ENCODE assay signal across 8 mouse cellular contexts in genomic region chr17:56758132-56758531, GRCm38 (mm10). TPM values are rescaled to one million over a fixed set of nuclear protein-coding genes. Genes with fewer than 3 reads are reported as not detected.
DNase-seq lines count a peak whose midpoint lies in the region; ATAC-seq and TF ChIP-seq lines count a peak whose summit lies in the region.

No protein-coding gene starts in this region.

- peak; percentile 51 to 56 for DNase-seq in frontal cortex, postnatal 14 days (ENCODE audit: low spot score in 2 of 2)
- DNase-seq in frontal cortex, postnatal 36 days (ENCODE audit: low spot score in 2 of 2) = peak; percentile 35 to 56
- DNase-seq in kidney, adult 18-20 months = peak; percentile 86
- peak; percentile 33 for DNase-seq in liver, adult 2 months (ENCODE audit: extremely low read depth, low read depth, low spot score)
- DNase-seq in natural killer cell, adult 2 months (ENCODE audit: low spot score in 2 of 2) = peak; percentile 63 to 88
- DNase-seq in testis, postnatal 10 days (ENCODE audit: low spot score) = peak; percentile 89

- H3K4me3 ChIP-seq in bone marrow macrophage, adult 2 months (ENCODE audit: insufficient read depth, low read length) = no peak overlapping the region
- no peak overlapping the region for H3K4me3 ChIP-seq in liver, adult 2 months (ENCODE audit: insufficient read depth, low read depth, low read length)

- WGBS in liver, adult 2 months = 8% methylated on average over 12 of the region's 12 CpGs

- peaks cover 2% of the 10 kb centered on the region; the same call in 1 of the 2 replicates for H3K4me1 ChIP-seq in bone marrow macrophage, adult 2 months (ENCODE audit: control insufficient read depth, insufficient read depth, low read length)
- peaks cover 9% of the 10 kb centered on the region for H3K4me1 ChIP-seq in liver, adult 2 months (ENCODE audit: control insufficient read depth, insufficient read depth, low read length)

- H3K79me2 ChIP-seq in liver, adult 2 months (ENCODE audit: control insufficient read depth, insufficient read depth, low read length) = no peaks in the 10 kb centered on the region

- no peak for TF ChIP-seq POLR2A in bone marrow macrophage, adult 2 months (IDR thresholded peaks at IDR 0.05; ENCODE audit: borderline replicate concordance, low read depth, low read length)
- no peak for TF ChIP-seq POLR2A in liver, adult 2 months (IDR thresholded peaks at IDR 0.05; ENCODE audit: extremely low read depth, insufficient read depth, low read length)

- no peak for ATAC-seq in frontal cortex, adult (ENCODE audit: low TSS enrichment)

- H3K36me3 ChIP-seq in liver, adult 2 months (ENCODE audit: control insufficient read depth, insufficient read depth, low read length) = no peaks in the 10 kb centered on the region

- TF ChIP-seq CTCF in bone marrow macrophage, adult 2 months (IDR thresholded peaks at IDR 0.05; ENCODE audit: low read depth, low read length) = peak; percentile 65
- peak; percentile 55 for TF ChIP-seq CTCF in liver, adult 2 months (IDR thresholded peaks at IDR 0.05; ENCODE audit: low read depth, low read length)

- H3K9ac ChIP-seq in liver, adult 2 months (ENCODE audit: low read depth, low read length) = no peak overlapping the region

- H3K27ac ChIP-seq in bone marrow macrophage, adult 2 months (ENCODE audit: insufficient read depth, low read depth, low read length) = no peak overlapping the region
- H3K27ac ChIP-seq in liver, adult 2 months (replicated peaks; ENCODE audit: insufficient read depth, low read depth, low read length) = no peak overlapping the region

- H3K27me3 ChIP-seq in liver, adult 2 months (ENCODE audit: control insufficient read depth, insufficient read depth, low read length) = no peaks in the 10 kb centered on the region; the same call in 1 of the 2 replicates

RNA-seq across cellular contexts. Expression of gene Nrtn, which starts 0.8 kb away (rescaled TPM):
- polyA plus RNA-seq in bone marrow macrophage, adult 2 months (2012; ENCODE audit: insufficient read depth, insufficient read length, missing spikeins) = 0.55 and 0.80 TPM in 2 replicates
- total RNA-seq in liver, adult 2 months (2014; rRNA removed) = 0.83 and 1.3 TPM in 2 replicates
- polyA plus RNA-seq in liver, adult 2 months (2012; rRNA removed) = 1.9 and 3.6 TPM in 2 replicates

RNA-seq across cellular contexts. Expression of gene Dus3l, which starts 6.4 kb away (rescaled TPM):
- polyA plus RNA-seq in bone marrow macrophage, adult 2 months (2012; ENCODE audit: insufficient read depth, insufficient read length, missing spikeins) = 21.4 and 24.9 TPM in 2 replicates
- total RNA-seq in liver, adult 2 months (2014; rRNA removed) = 7.2 and 11.9 TPM in 2 replicates
- polyA plus RNA-seq in liver, adult 2 months (2012; rRNA removed) = 19.7 and 25.7 TPM in 2 replicates

RNA-seq across cellular contexts. Expression of gene Prr22, which starts 11.9 kb away (rescaled TPM):
- not detected in 2 replicates for polyA plus RNA-seq in bone marrow macrophage, adult 2 months (2012; ENCODE audit: insufficient read depth, insufficient read length, missing spikeins)
- 0.18 TPM in 1 of 2 replicates, not detected in the other for total RNA-seq in liver, adult 2 months (2014; rRNA removed)
- 0.85 and 1.5 TPM in 2 replicates for polyA plus RNA-seq in liver, adult 2 months (2012; rRNA removed)

RNA-seq across cellular contexts. Expression of gene Vmac, which starts 40.3 kb away (rescaled TPM):
- 11.0 and 13.7 TPM in 2 replicates for polyA plus RNA-seq in bone marrow macrophage, adult 2 months (2012; ENCODE audit: insufficient read depth, insufficient read length, missing spikeins)
- 8.9 and 10.7 TPM in 2 replicates for total RNA-seq in liver, adult 2 months (2014; rRNA removed)
- 12.3 and 15.2 TPM in 2 replicates for polyA plus RNA-seq in liver, adult 2 months (2012; rRNA removed)

RNA-seq across cellular contexts. Expression of gene Ndufa11, which starts 40.6 kb away (rescaled TPM):
- polyA plus RNA-seq in bone marrow macrophage, adult 2 months (2012; ENCODE audit: insufficient read depth, insufficient read length, missing spikeins) = 75.1 and 96.1 TPM in 2 replicates
- total RNA-seq in liver, adult 2 months (2014; rRNA removed) = 110 and 146 TPM in 2 replicates
- polyA plus RNA-seq in liver, adult 2 months (2012; rRNA removed) = 462 and 466 TPM in 2 replicates

Comparison
In these comparisons a context has a peak if more than half of its experiments do, and no peak if none do; other contexts are left out.
1. DNase-seq: peak in every context shown above with its lines; median percentile 89 in testis, postnatal 10 days; 86 in kidney, adult 18-20 months; 76 in natural killer cell, adult 2 months; 54 in frontal cortex, postnatal 14 days; 46 in frontal cortex, postnatal 36 days; 33 in liver, adult 2 months.